Mouse (Mus musculus): ENCODE results near the gene Myt1l.

DNA sequence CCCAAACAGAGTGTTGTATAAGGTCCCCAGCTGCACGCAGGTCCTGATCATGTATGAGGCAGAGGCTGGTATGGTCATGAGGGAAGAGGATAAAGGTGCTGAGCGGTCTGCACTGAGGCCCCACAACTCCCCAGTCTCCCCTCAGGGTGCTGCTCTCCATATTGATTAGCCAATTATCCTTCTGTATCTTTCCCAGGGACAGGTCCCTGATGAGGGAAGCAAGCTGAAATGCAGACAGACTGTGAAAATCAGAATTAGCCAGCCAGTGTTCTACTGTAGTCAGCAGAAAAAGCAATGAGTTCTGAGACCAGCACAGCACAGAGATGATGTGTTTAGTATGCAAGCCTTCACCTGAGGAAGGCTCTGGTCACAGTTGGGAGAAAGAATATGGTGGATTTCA lies 287.9 kb downstream of the Myt1l start:
- TF ChIP-seq CTCF (IDR thresholded peaks at IDR 0.05) (no peak), EP300 (IDR thresholded peaks at IDR 0.05) (no peak)

All from lung, postnatal 0 days (tissue).